Mouse (Mus musculus) T-helper 2 cell (primary cell): ENCODE measurements around the gene Klhl29.

Source experiments
- in situ Hi-C: fragments of 300-600 bp; cut with MboI, MseI; formaldehyde crosslinking; loops from one replicate; pipeline ENCODE4 v1.15.1; 2025; ENCODE audit warnings: high pct_unique_total_duplicates

The Klhl29 gene

DNA sequence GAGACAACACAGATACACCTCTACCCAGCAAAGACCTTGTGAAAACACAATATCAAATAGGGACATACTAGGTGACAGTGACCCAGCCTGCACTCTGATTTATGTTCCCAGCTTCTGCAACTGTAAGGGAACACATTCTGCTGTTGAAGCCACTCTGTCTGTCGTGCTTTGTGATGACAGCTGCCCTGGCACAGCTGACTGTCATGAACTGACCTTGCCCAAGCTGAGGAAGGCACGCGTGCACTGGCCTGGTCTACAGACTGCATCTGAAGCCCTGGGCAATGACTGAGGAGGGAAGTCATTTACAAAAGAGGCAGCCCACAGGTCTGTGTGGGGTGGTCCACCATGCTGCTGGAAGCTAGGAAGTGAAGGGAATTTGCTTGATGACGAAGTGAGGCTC is 246.3 kb downstream of the Klhl29 start:
- in situ Hi-C loops, result no loop called here

DNA sequence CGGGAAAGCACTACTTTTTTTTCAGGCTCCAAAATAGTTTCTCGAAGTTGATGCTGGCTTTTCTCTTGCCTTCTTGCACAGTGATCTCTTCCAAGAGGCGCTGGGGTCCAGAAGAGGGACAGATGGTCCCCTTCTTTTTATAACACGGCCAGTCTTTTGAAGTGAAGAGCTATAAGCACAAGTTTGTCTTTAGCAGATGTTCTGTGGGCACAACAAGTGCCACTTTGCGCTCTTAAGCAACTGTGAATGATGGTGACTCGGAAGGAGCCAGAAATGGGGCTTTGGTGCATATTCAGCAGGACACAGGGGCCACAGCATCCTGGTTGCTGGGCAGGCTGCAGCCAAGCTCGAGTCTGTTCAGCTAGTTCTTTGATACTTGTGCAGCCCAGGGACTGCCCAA is 249.6 kb downstream of the Klhl29 start:
- in situ Hi-C loops, result no loop called here

DNA sequence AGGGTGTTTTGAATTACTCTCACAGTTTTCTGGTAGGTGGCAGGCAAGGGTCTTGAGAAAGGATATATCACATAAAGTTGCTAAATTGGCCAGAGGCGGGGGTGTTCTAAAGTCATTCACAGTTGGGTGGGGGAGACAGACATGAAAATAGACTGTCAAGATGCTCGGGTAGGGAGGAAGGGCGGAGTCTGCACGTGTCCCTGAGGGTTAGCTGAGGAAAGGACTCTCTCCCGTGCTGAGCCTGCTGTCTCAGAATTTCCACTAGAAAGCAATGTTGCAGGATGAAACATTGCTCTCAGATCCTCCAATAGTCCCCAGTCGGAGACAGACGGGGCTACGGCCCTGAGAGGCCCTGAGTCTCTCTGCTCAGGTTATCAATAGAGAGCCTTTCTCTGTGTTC is 252.5 kb downstream of the Klhl29 start:
- in situ Hi-C loops, result no loop called here

DNA sequence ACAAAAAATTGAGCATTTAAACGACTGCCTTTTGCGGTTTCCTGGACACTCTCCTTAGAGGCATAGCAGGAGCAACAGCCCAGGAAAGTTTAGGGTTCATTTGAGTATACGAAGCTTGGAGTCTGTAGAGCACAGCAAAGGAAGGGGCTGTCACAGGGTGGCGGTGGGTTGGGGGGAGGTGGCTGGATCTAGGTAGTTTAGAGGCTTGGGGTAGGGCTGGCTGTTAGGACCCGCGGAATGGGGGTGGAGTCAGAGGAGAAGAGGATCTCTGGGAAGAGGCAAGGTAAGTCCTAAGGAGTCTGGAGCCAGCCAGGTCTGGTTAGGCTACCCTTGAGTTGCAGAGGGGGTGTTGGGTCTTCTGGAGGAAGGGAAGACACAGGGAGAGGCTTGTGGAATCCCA is 255.2 kb downstream of the Klhl29 start:
- in situ Hi-C loops, result no loop called here

DNA sequence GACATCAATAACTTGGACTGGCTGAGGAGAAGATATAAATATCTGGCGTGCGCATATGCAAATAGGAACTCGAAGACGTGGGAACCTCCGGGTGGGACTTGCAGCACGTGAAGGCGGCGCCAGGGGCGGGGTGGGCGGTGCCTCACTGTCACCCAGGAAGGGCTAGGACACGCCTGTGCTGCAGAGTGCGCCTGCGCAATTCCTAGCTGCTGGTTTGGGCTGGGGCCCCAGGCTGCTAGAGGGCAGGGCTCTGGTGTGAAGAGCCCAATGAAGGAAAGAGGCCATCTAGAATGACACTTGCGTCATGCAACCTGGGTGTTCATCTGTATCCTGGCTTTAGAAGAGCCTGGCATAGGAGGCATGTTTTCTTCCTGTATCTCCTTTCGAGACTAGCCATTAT is 255.8 kb downstream of the Klhl29 start:
- in situ Hi-C loops, result no loop called here

DNA sequence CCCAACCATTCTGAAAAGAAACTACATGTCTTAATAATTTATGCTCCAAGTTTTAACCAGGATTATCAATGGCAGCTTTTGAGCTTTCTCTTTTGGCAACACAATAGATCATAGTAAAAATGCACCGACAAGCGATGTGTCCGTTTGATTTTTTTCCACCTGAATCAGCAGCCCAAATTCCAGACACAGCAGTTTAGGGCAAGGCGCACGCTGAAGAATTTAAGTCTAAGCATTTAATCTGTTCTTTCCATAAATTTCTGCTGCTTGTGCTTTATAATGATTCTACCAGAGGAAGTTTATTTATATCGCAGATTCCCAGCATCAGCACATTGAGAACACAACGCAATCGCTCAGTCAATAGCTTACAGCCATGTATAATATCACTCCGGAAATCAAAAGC is 256.2 kb downstream of the Klhl29 start:
- in situ Hi-C loops, result no loop called here

DNA sequence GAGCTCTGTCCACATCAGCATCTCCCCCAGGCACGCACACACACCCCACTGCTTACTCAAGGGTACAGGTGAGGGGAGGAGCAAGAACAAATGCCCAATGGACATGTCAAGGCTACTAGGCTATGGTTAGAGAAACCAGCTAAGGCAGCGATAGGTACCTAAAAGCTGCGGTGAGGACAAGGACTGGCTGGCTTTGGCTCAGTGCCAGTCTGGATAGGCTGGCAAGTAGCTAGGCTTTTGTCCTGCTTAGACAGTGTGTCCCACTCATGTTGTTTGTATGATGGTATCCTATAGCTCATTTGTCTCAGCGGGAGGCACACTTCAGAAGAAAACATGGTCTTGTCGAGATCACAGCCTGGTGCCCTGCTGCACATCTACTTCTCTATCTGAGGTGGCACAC is 258.9 kb downstream of the Klhl29 start:
- in situ Hi-C loops, result no loop called here

DNA sequence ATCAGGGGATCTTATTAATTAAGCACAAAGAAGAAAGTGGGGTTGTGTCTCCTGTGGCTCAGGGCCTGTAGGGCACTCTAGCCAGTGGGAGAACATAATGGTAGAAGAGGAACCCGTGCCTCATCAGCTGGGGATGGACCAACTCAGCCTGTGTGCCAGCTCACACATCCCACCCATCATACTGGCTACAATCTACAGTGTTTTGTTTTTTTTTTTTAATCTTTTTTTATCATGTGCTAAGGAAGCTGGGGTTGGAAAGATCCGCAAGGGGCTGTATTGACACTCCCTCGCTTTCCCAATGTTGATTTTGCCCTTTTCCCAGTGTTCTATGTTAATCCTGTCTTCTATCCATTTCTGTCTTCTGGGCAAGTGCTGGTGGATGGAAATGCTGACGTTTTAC is 260.9 kb downstream of the Klhl29 start:
- in situ Hi-C loops, result no loop called here

DNA sequence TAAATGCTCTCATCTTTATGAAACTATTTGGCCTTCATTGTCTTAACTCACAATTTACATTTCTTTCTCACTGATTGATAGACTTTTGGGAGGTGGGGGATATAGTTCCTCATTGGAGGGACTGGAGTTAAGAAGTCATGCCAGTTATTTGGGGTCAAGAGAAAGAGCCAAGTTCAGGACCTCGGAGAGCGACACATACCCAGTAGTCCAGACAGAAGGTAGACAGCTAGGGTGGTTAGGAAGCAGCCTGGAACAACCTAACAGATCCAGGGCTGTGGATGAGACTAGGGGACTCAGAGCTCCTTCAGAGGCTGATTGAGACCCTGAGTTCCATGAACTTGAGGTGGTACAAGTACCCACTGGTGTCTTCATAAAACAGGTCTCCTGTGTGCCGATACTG is 264.1 kb downstream of the Klhl29 start:
- in situ Hi-C loops, result no loop called here

DNA sequence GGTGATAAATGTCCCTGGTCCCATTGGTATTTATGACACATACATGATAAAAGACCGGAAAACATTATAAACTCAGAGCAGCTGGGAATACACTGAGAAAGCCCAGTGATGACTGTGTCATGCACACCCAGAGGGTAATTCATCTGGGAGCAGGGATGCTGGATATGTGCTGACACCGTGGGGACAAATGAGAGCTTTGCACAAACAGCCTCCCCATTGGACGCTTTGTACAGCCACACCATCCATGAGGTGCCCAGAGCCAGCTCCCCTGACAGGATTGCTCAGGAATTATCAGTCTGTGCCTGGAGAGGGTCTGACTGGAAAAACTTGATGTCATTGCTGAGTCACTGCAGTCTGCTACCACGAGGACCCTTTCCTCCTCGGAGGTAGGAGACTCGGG is 266.9 kb downstream of the Klhl29 start:
- in situ Hi-C loops, result no loop called here

DNA sequence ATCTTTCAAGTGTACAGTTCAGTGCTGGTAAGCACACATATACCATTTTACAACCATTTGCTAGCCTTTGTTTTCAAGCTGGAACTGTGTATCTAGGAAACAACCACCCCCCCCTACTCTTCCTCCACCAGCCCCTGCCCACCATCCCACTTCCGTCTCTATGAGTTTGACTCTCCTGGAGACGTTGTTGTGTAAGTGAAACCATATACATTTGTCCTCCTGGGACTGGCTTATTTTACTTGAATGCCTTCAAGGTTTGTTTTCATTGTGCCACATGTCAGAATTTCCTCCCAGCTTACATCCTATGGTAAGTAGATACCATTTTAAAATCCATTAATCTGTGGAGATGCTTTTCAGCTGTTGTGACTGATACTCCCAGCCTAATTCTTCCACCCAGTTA is 267.7 kb downstream of the Klhl29 start:
- in situ Hi-C loops, result no loop called here

DNA sequence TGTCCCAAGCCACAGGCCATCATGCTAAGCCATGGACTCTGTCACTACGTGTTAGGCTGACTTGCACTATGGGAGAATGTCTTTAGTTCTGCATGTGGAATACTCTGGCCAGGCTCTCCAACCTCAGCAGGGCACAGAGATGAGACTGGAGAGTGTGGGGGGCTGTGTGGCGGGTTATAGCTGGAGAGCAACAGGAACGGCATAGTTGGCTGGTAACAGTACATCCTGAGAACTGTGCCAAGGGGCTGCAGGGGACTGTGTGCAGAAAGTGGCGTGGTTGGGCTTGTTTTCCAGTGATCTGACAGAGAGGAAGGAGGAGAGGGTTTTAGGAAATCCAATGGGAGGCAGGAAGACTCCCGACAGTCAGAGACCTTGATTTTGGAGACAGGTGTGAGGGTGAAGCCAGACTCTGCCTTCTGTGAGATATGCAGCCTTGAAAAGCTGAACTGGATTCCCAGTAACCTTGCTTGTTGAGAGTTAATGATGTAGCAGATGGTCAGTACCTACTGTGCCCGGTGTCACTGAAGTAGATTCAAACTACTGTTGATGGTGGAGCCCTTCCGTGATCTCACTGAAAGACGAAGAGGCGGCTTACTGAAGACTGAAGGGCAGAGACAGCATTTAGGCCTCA is 270.9 kb downstream of the Klhl29 start:
- in situ Hi-C loops, result no loop called here

DNA sequence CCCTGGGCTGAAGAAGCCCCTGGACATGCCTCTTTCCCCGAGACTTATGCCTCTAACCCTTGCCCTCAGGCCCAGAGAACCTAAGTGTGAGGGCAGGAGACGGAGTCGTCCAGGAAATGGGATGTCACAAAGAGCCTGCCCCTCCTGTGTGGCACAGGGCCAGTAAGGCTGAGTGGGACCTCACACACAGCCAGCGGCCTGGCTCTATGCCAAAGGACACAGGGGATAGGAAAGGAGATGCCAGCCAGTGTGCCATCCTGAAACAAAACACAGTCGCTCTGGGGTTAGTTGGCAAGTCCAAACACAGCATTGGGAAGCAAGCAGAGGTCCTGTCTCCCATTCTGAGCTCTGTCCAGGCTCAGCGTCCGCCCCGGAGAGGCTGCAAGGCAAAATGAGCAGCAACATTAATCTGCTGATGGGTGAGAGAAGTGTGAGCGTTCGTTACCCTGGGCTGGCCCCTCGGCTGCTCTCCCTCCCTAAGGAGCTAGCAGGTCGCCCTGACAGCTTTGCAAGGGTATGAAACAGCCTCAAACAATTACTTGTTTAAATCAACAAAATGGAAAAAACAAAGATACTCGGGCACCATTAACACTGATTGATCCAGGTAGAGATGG is 274.0 kb downstream of the Klhl29 start:
- in situ Hi-C loops, result no loop called here

DNA sequence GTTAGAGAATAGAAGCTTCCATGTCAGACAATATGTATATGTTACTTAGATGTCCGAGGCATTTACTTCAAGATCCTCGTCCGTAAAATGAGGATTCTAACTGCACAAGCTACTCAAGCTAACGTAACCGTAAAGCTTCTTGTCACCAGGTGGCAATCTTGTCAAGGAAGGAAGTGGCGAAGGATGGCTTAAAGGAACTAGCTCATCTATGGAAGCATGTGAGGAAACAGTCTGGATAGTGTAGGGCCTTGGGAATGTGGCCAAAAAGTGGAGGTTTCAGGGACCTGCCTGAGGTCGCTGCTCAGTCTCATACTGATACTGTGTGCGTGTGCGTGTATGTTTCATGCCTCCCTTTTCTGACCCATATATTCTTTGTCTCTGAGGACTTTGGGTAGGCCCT is 275.9 kb downstream of the Klhl29 start:
- in situ Hi-C loops, result no loop called here

DNA sequence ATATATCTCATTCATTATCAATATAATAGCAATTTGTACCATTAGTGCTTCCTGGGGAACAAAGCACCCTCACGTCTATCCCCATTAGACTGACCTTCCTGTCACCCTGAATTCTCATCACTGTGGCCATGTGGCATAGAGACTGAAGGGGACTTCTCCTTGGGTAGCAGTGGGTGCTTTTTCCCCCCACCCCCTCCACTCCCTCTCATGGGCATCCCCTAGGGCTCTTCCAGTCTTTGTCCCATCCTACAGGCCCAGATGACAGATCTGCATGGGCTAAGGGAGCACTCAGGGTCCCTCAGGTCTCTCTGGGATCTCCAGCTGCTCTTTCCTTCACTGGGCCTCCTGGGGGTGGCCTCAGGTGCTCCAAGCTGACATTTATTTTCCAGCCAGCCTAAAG is 286.8 kb downstream of the Klhl29 start:
- in situ Hi-C loops, result no loop called here

DNA sequence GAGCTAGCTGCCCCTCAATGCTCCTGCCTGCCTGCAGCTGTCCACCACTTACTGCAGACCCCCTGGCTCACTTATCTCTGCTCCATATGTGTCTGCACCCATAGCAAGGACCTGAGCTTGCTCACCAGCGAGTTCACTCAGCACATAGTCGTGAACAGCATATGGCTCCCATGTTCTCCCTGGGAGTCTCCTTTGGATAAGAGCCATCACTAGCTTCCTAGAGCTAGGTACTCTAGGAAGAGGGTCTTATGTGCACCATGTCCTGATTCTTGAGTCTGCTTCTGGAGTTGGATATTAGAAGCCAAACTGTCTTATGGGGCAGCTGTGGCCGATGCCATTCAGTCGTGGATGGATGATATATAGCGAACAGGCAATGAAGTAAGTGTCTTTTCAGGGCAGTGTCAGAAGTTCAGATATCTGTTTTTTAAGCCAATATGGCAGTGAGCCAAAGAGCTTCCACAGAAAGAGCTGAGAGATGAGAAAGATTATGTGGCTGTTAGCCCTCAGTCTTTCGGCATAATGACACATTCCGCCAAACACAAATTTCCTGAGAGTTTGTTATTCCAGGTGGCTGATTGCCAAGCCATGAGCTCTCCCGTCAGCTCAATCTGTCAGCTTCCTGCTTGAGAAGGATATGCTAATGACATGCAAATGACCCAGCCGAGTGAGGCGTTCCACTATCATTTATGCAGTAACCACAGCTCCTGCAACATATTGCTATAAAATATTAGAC is 287.5 kb downstream of the Klhl29 start:
- in situ Hi-C loops, result no loop called here

DNA sequence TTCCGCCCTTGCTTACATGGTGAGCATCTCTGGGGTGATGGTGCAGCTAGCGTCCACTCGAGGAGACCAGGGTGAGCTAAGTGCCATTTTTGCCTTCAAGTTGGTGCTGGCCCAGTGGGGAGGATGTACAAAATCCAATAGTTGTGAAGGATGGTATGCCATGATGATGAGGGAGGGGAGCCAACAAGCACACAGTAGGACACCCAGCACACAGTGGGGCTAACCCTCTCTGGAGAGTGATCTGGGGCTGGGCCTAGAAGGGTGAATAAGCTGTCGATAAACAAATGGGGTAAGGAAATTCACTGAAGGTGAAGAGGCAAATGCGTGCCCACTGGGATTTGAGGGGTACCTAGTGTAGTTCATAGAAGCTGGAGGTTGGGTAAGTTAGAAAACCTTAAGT is 290.8 kb downstream of the Klhl29 start:
- in situ Hi-C loops, result no loop called here

DNA sequence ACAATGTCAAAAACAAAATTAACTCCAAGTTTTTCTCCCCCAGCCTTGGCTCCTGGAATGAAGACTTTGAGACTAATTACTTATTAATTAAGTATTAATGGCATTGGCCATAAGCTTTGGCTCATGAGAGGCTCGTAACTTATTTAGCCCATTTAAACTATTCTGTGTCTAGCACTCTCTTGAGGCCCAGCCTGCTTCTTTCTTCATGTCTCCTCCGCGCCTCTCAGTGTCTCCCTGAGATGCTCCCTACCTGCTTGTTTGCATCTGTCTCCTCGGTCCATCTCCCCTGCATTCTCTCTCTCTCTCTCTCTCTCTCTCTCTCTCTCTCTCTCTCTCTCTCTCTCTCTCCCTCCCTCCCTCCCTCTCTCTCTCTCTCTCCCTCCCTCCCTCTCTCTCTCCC is 294.0 kb downstream of the Klhl29 start:
- in situ Hi-C loops, result no loop called here

DNA sequence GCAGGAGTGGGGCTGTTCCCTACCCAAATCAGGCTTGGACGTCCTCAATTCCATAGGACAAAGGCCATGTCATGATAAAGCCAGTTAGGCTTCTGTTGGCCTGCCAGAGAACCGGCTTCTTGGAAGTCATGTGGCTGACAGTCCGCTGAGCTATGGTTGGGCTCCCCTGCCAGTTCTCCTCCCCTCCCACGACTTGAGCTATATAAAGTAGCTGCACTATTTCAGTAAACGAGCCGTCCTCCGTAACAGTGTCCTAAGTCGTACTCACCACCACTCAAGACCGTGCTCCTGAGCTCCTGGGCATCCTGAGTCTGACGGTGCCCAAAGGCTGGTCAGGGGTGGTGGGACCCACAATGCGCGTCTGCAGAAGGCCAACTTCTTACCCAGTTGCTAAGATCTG is 302.3 kb downstream of the Klhl29 start:
- in situ Hi-C loops, result no loop called here

DNA sequence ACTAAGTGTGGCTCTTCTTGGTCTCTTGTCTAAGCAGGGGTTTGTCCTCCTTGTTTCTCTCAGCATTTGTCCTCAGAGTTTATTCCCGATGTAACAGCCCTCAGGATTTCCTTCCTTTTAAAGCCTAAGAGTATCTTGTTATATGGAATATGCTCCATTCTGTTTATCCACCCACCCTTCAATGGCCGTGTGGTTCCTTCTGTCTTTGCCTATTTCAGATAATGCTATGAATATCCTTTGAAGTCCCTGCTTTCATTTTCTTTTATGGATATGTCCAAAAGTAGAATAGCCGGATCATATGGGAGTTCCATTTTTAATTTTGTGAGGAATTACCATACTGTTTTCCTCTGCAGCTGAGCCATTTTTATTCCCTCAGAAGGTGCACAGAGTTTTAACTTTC is 305.4 kb downstream of the Klhl29 start:
- in situ Hi-C loops, result no loop called here

DNA sequence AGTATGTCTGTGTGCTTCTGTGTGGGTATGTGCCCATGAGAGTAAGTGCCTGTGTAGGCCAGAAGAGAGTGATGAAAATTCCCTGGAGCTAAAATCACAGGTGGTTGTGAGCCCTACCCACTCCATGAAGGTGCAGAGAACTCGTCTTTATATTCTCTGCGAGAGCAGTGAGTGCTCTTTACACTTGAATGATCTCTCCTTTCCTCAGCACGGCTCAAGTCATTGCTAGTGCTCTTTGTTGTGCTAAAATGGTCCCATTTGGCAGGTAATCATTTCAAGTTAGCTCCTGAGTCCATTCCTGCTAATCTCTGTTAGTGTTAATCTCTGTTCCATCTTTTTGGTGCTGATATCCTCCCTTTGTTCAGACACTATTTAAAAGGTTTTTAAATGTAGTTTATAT is 307.9 kb downstream of the Klhl29 start:
- in situ Hi-C loops, result no loop called here

DNA sequence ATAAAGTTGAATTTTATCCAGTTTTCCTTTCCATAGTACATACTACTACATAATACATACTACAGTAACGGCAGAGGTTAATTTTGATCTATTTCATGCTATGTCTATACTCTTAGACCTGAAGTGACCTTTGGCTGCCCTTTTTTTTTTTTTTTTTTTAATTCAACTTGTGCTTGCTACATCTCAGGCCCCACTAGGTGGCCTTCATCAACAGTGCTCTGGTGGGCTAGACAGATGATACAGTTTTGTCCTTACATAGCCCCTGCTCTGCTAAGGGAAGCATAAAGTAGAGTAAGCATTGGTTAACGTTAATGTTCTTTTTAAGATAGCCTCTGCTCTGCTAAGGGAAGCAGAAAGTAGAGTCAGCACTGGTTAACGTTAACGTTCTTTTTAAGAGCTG is 327.4 kb downstream of the Klhl29 start:
- in situ Hi-C loops, result no loop called here

DNA sequence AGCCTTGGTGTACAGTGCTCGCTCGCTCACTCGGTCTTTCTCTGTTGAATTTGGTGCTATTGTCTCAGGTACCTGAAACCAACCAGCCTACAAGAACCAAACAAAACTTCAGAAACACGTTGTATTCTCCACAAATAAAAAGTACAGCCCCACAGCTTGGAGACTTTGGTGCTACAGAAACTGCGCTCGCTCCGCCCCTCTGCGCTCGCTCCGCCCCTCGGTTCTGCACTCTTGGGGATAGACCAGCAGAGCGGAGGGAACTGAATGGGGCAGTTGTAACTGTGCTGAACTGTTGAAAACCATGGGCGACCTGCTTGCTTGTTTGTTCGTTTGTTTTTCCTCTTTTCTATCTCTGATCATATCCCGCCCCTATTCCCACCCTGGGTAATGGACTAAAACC is 331.3 kb downstream of the Klhl29 start:
- in situ Hi-C loops, result no loop called here
